Mouse (Mus musculus) kidney, adult 2 months (tissue): Measurements from ENCODE around the gene Arhgef18.

Source experiments
- CTCF ChIP-seq: fragments of 200-500 bp; conservative IDR thresholded peaks from 2 replicates; pipeline ENCODE4 v1.5.1; 2011; ENCODE audit warnings: low read depth, mild to moderate bottlenecking, control low read depth, low read length, moderate library complexity, mixed read lengths; ENCODE audit not compliant: insufficient read depth, insufficient read length
- POLR2A ChIP-seq: fragments of 200-500 bp; IDR thresholded peaks from one replicate; pipeline ENCODE4 v1.6.1; 2011; ENCODE audit warnings: low read depth, low read length, control low read depth

- TF ChIP-seq CTCF = peak; percentile 90
- TF ChIP-seq POLR2A = no peak
These were observed 5.5 kb upstream of the Arhgef18 start for GRCm38 (mm10) chr8:3387286-3387685.
